Comparison of ENCODE assay signal across 8 mouse cellular contexts in genomic region chr5:144387851-144388250, GRCm38 (mm10). TPM values are rescaled to one million over a fixed set of nuclear protein-coding genes. Genes with fewer than 3 reads are reported as not detected.
DNase-seq lines count a peak whose midpoint lies in the region; TF ChIP-seq lines count a peak whose summit lies in the region.

No protein-coding gene starts in this region.

- intact Hi-C loops in gastrocnemius, adult 2 months (cut with DNase I) = loop anchor here (2.0 kb wide), 1 partner anchor 347 kb away; no protein-coding TSS in a partner anchor

- H3K27ac ChIP-seq in gastrocnemius, adult 2 months = no peak overlapping the region

- no peak overlapping the region for H3K4me3 ChIP-seq in gastrocnemius, adult 2 months

- peak; percentile 70 for TF ChIP-seq CTCF in gastrocnemius, adult 2 months (IDR thresholded peaks at IDR 0.05)

- peak; percentile 21 for DNase-seq in gastrocnemius, adult 2 months
- no peak for DNase-seq in gastrocnemius, postnatal 25 days
- DNase-seq in NIH3T3 (ENCODE audit: low read depth) = peak; percentile 73
- peak; percentile 85 for DNase-seq in cerebellum, postnatal 14 days
- DNase-seq in gastrocnemius, postnatal 10 days = peak; percentile 41
- DNase-seq in layer of hippocampus, postnatal 10 days (ENCODE audit: low spot score in 2 of 2) = peak; percentile 74 to 80
- peak; percentile 46 for DNase-seq in lung, postnatal 36 days
- DNase-seq in right cerebral cortex, postnatal 25 days = peak; percentile 56

RNA-seq across cellular contexts. Expression of gene Baiap2l1, which starts 29.9 kb away (rescaled TPM):
- under 1 TPM; 0.13 to 0.53 TPM for total RNA-seq in gastrocnemius, adult 2 months (2021)
- under 1 TPM; 0.35 to 0.84 TPM for total RNA-seq in gastrocnemius, postnatal 25 days (2021)
- 1 to 10 TPM; 2.2 to 4.0 TPM for total RNA-seq in gastrocnemius, postnatal 10 days (2021)
- under 1 TPM; 0.40 to 0.96 TPM for total RNA-seq in layer of hippocampus, postnatal 10 days (2021)
